Mouse (Mus musculus) spleen, embryonic (tissue): ENCODE data around the gene Rabggta.
"Not testable (repeated sequence)": the region's sequence is repeated elsewhere in the genome, so short reads cannot be mapped to it uniquely, and the experiment has no call there.

Experiments used
- CTCF ChIA-PET: fragments of 350-600 bp; sonication (Branson Sonifier 250); formaldehyde crosslinking; loops from one replicate; lab custom pipeline; 2022; lab: Charles Lee

Gene Rabggta

GRCm38 (mm10) chr14:55721700-55722437, at the start of gene Rabggta:
TSS of gene Rabggta (minus strand) at chr14:55722263.
- CTCF ChIA-PET = no interaction called here

GRCm38 (mm10) chr14:55769087-55769703, 47.1 kb upstream of the Rabggta start:
- CTCF ChIA-PET = no interaction called here

DNA sequence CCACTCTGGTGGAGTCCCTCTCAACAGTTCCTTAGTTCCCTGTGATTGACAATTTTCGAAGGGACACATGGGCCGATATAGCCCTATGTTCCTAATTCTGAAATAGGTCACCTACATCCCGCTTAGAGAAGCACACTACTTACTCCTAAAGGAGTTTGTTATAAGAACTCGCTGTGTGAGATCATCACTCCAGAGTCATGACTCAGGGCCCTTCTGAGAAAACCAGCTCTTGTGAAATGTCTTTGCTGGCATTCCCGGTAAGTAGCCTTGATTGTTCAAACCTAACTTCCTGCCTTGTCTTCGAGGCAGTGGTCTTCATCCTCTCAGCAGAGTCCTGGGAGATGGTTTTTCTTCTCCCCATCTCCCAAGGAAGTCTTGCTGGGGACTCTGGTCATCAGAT, 46.5 kb upstream of the Rabggta start:
- CTCF ChIA-PET = interaction anchor here (0.6 kb wide), 1 partner anchor 122 kb away, joined by 3 read pairs; no protein-coding TSS in a partner anchor

- CTCF ChIA-PET = interaction anchor here (0.6 kb wide), 1 partner anchor 122 kb away, joined by 3 read pairs; no protein-coding TSS in a partner anchor
These were observed 45.7 kb upstream of the Rabggta start for GRCm38 (mm10) chr14:55767519-55768414.

- CTCF ChIA-PET = no interaction called here
These were observed 43.6 kb upstream of the Rabggta start, which contains the start of gene Ltb4r1 for GRCm38 (mm10) chr14:55765696-55766095. TSS of gene Ltb4r1 (plus strand) at chr14:55765962.

DNA sequence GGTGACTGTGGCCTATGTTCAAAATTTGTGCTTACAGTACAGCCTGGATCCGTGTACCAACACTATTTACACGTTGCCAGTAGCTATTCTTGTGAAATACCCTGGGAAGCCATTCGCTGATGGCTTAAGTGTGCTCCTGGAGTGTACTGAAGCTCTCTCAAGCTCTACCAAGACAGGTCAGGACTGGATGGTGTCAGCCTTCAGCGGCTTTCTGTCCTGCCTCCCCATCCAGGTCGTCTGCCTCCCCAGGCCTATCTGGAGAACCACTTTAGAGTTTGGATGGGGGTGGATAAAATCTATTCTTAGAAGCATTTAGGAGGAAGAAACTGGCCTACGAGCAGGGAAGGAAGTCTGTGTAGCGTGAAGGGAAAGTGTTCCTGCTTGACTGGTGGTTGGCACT, 41.1 kb upstream of the Rabggta start:
- CTCF ChIA-PET = no interaction called here

GRCm38 (mm10) chr14:55762001-55762821, 40.1 kb upstream of the Rabggta start:
- CTCF ChIA-PET = no interaction called here

GRCm38 (mm10) chr14:55761163-55761562, 39.1 kb upstream of the Rabggta start, which contains the start of gene Ltb4r2:
TSS of gene Ltb4r2 (plus strand) at chr14:55761428.
- CTCF ChIA-PET = no interaction called here

GRCm38 (mm10) chr14:55760156-55760555, 38.1 kb upstream of the Rabggta start:
- CTCF ChIA-PET = not testable (repeated sequence)

- CTCF ChIA-PET = no interaction called here
These were observed 36.3 kb upstream of the Rabggta start, which contains the start of gene Cideb for GRCm38 (mm10) chr14:55758363-55758784. TSS of gene Cideb (minus strand) at chr14:55758458.

GRCm38 (mm10) chr14:55757566-55757965, 35.5 kb upstream of the Rabggta start:
- CTCF ChIA-PET = no interaction called here

- CTCF ChIA-PET = interaction anchor here (0.5 to 0.6 kb wide), 2 partner anchors 188 to 1234 kb away, joined by 3 to 4 read pairs; no protein-coding TSS in a partner anchor
These were observed 25.2 kb upstream of the Rabggta start for GRCm38 (mm10) chr14:55747051-55747847.

- CTCF ChIA-PET = interaction anchor here (0.9 kb wide), 1 partner anchor 101 kb away, joined by 6 read pairs; no protein-coding TSS in a partner anchor
These were observed 23.8 kb upstream of the Rabggta start for GRCm38 (mm10) chr14:55745861-55746237.

GRCm38 (mm10) chr14:55745180-55745860, 23.3 kb upstream of the Rabggta start, which contains the start of the genes Dhrs1 and Nop9:
TSS of gene Dhrs1 (minus strand) at chr14:55745690.
TSS of gene Nop9 (plus strand) at chr14:55745693.
- CTCF ChIA-PET = interaction anchor here (0.6 to 0.9 kb wide), 2 partner anchors 101 to 111 kb away, joined by 3 to 6 read pairs; no protein-coding TSS in a partner anchor

DNA sequence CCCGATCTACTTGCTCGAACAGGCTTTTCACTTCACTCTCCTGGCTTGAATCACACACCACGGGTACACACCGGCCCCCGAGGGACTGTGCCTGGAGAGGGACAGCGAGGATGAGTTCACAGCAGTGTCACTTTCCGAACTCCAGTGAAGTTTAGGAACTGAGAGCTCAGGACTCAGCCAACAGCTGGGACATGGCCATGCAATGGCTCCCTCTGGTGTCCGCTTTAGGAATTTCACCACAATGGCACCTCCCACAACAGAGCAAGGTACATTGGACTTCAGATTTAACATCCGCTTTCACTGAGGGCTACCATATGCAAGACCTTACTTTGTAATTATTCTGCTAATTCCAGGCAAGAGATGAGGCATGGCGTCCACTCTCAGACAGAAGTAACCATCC, 21.6 kb upstream of the Rabggta start:
- CTCF ChIA-PET = interaction anchor here (0.6 to 1.0 kb wide), 3 partner anchors 20 to 58 kb away, joined by 3 to 14 read pairs (median 4); no protein-coding TSS in a partner anchor

GRCm38 (mm10) chr14:55737086-55737687, 15.1 kb upstream of the Rabggta start:
- CTCF ChIA-PET = no interaction called here

DNA sequence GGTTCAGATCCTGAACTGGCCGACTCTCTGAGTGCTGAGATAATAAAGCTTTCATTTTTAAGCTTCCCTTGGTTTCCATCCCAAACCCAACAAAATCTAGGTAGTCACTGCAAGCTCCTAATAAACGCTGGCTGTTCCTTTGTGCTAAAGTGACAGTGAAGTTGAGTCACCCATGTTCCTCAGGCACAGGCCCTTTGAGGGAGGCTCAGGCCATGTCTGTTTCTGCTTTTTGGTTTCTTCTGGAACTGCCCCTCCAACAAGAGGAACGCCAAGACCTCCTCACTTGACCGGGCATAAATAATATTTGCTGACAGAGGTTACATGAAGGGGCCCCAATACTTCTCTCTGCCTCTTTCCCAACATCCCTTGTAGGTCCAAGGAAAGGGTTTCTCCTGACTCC, 13.7 kb upstream of the Rabggta start:
- CTCF ChIA-PET = no interaction called here

GRCm38 (mm10) chr14:55735334-55735733, 13.3 kb upstream of the Rabggta start:
- CTCF ChIA-PET = no interaction called here
